Comparison of ENCODE assay signal across 20 mouse cellular contexts in genomic region chr10:45511764-45512163, GRCm38 (mm10). TPM values are rescaled to one million over a fixed set of nuclear protein-coding genes. Genes with fewer than 3 reads are reported as not detected.
DNase-seq lines count a peak whose midpoint lies in the region; ATAC-seq and TF ChIP-seq lines count a peak whose summit lies in the region.
"Had no signal": no experiment of that assay in that cellular context is flagged by ENCODE, and none has a peak within 500 bp of the region (broad histone marks: within the 10 kb centered on the region; RNA-seq: fewer than 3 reads in every experiment).

No protein-coding gene starts in this region.

- peak; percentile 67; the same call in 1 of the 2 replicates for ATAC-seq in frontal cortex, adult (ENCODE audit: low TSS enrichment)
- ATAC-seq: CD4-positive, CD25-positive, alpha-beta regulatory T cell, adult 4 months; forebrain, embryonic 16.5 days had no signal

- DNase-seq in frontal cortex, postnatal 36 days (ENCODE audit: low spot score in 2 of 2), result no peak
- no peak for DNase-seq in left cerebral cortex, adult 2 months (ENCODE audit: extremely low spot score in 1 of 2, low spot score in 2 of 2)
- no peak for DNase-seq in left cerebral cortex, postnatal 36 days (ENCODE audit: low spot score in 2 of 2)
- DNase-seq in A20 (ENCODE audit: low read depth, low spot score) (peak; percentile 2), adipocyte (ENCODE audit: low spot score) (peak; percentile 33)
- DNase-seq in urinary bladder, postnatal 14 days (ENCODE audit: low spot score), result no peak
- DNase-seq: cerebellum, postnatal 36 days; gastrocnemius, postnatal 14 days; kidney, adult 18-20 months; kidney, postnatal 25 days; left cerebral cortex, postnatal 4 days; liver, embryonic 13.5 days; lung, postnatal 36 days; right cerebral cortex, postnatal 14 days; thymus, postnatal 4 days had no signal

- peak; percentile 57 for TF ChIP-seq CTCF in left cerebral cortex, adult 2 months (IDR thresholded peaks at IDR 0.05)

- no peak overlapping the region for H3K4me3 ChIP-seq in left cerebral cortex, adult 2 months
- H3K4me3 ChIP-seq: heart, embryonic 12.5 days; hindbrain, embryonic 10.5 days; liver, embryonic 13.5 days had no signal

- H3K27ac ChIP-seq in left cerebral cortex, adult 2 months, result no peak overlapping the region
- H3K27ac ChIP-seq: hindbrain, embryonic 10.5 days; liver, embryonic 13.5 days had no signal

- intact Hi-C loops in left cerebral cortex, adult 2 months (cut with DNase I), result loop anchor here (5.0 kb wide), 2 partner anchors 129 to 414 kb away; no protein-coding TSS in a partner anchor
- intact Hi-C loops in left cerebral cortex, postnatal 36 days (cut with DNase I), result loop anchor here (5.0 kb wide), 1 partner anchor 129 kb away; no protein-coding TSS in a partner anchor

RNA-seq across cellular contexts. Expression of gene Lin28b, which starts 25.6 kb away (rescaled TPM):
- total RNA-seq in left cerebral cortex, adult 2 months (2021), result 1 to 10 TPM; 5.2 to 5.8 TPM
- 1 to 10 TPM; 3.5 to 4.8 TPM for total RNA-seq in left cerebral cortex, postnatal 36 days (2021)
- total RNA-seq: gastrocnemius, postnatal 14 days had no signal

Comparison
In these comparisons a context has a peak if more than half of its experiments do, and no peak if none do; other contexts are left out.
1. DNase-seq: peak in A20 (single experiment) and adipocyte (single experiment); none in frontal cortex, postnatal 36 days (0 of 2), left cerebral cortex, adult 2 months (0 of 2), left cerebral cortex, postnatal 36 days (0 of 2) and urinary bladder, postnatal 14 days (single experiment).